Mouse (Mus musculus): Measurements from ENCODE around the gene Dnajc1. TPM values are rescaled to one million over a fixed set of nuclear protein-coding genes. Genes with fewer than 3 reads are reported as not detected.

The Dnajc1 gene
- polyA plus RNA-seq (2014; fragmentation: Nextera tagmentation; extraction: Ambion mirVana) = 31.8 and 35.5 TPM in 2 replicates

DNA sequence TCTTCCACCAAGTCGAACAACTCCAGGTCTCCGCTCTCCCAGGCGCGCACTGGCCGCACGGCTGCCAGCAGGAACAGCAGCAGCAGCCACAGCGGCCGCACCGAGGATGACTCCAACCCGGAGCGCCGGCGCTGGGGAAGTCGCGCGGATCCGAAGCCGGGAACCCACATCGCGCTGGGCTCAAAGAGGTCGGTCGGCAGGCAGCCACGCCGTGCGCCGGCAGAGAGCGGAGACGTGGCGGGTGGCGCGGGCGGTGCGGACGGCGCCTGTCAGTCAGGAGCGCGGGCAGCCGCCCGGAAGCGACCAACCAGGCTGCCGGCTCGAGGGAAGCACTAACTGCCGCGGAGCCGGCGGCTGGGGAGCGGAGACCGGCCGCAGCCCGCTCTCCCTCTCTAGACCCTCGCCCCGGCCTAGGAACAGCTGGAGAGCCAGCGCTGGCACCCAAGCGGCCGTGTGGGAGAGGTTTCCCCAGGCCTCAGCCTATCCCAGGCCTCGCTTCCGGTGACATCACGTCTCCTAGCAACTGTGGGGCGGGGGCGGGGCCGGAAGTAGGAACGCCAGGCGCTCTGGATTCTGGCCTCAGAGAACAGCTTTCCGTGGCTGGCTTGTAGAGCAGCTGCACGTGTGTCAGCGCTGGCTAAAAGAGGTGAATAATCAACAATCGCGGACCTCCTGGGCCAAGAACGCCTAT, at the start of gene Dnajc1:
Dnajc1 (minus strand) TSS at position 500 of the 691 bp plus-strand sequence.
- DNase-seq (ENCODE audit: low spot score) (peak; percentile 95), ATAC-seq (ENCODE audit: low FRiP score) (peak; percentile 100)
- Histone ChIP-seq H3K4me1 (replicated peaks; ENCODE audit: control insufficient read depth, insufficient read depth, low read length) (0 out of 2 replicates have a peak, but pooled peaks cover 2% of the 10 kb centered on the region), H3K36me3 (ENCODE audit: control insufficient read depth, insufficient read depth, low read length) (no peaks in the 10 kb centered on the region), H3K27me3 (ENCODE audit: control insufficient read depth, insufficient read depth, low read length) (no peaks in the 10 kb centered on the region), H3K4me2 (replicated peaks; ENCODE audit: low read depth, low read length) (peak within 1 kb of the TSS; percentile 71), H3K27ac (ENCODE audit: low read depth, low read length) (peak within 1 kb of the TSS; percentile 97), H3K4me3 (ENCODE audit: low read depth, low read length) (peak within 1 kb of the TSS; percentile 82), H3K9me3 (ENCODE audit: control insufficient read depth, low read length) (no peaks in the 10 kb centered on the region), H3K9ac (ENCODE audit: low read depth, low read length) (peak within 1 kb of the TSS; percentile 88)
- WGBS = under 1% methylated on average over 61 of the region's 69 CpGs

GRCm38 (mm10) chr2:18441871-18442270, 49.2 kb upstream of the Dnajc1 start:
- Histone ChIP-seq H3K27me3 (ENCODE audit: control insufficient read depth, insufficient read depth, low read length) (no peaks in the 10 kb centered on the region), H3K36me3 (ENCODE audit: control insufficient read depth, insufficient read depth, low read length) (no peaks in the 10 kb centered on the region), H3K27ac (ENCODE audit: low read depth, low read length) (no peak overlapping the region), H3K4me3 (ENCODE audit: low read depth, low read length) (no peak overlapping the region), H3K4me1 (replicated peaks; ENCODE audit: control insufficient read depth, insufficient read depth, low read length) (no peaks in the 10 kb centered on the region), H3K9ac (ENCODE audit: low read depth, low read length) (no peak overlapping the region), H3K4me2 (replicated peaks; ENCODE audit: low read depth, low read length) (no peak overlapping the region), H3K9me3 (ENCODE audit: control insufficient read depth, low read length) (no peaks in the 10 kb centered on the region)
- DNase-seq (ENCODE audit: low spot score) (peak; percentile 27), ATAC-seq (ENCODE audit: low FRiP score) (no peak)
- 42% methylated on average over 6 of the region's 6 CpGs for WGBS

GRCm38 (mm10) chr2:18415242-18415641, 22.6 kb upstream of the Dnajc1 start:
- Histone ChIP-seq H3K27ac (ENCODE audit: low read depth, low read length) (no peak overlapping the region), H3K27me3 (ENCODE audit: control insufficient read depth, insufficient read depth, low read length) (no peaks in the 10 kb centered on the region), H3K9ac (ENCODE audit: low read depth, low read length) (no peak overlapping the region), H3K36me3 (ENCODE audit: control insufficient read depth, insufficient read depth, low read length) (no peaks in the 10 kb centered on the region), H3K4me1 (replicated peaks; ENCODE audit: control insufficient read depth, insufficient read depth, low read length) (no peaks in the 10 kb centered on the region), H3K9me3 (ENCODE audit: control insufficient read depth, low read length) (no peaks in the 10 kb centered on the region), H3K4me3 (ENCODE audit: low read depth, low read length) (no peak overlapping the region), H3K4me2 (replicated peaks; ENCODE audit: low read depth, low read length) (no peak overlapping the region)
- WGBS = 95% methylated on average over 3 of the region's 3 CpGs
- DNase-seq (ENCODE audit: low spot score) = no peak
- no peak for ATAC-seq (ENCODE audit: low FRiP score)

DNA sequence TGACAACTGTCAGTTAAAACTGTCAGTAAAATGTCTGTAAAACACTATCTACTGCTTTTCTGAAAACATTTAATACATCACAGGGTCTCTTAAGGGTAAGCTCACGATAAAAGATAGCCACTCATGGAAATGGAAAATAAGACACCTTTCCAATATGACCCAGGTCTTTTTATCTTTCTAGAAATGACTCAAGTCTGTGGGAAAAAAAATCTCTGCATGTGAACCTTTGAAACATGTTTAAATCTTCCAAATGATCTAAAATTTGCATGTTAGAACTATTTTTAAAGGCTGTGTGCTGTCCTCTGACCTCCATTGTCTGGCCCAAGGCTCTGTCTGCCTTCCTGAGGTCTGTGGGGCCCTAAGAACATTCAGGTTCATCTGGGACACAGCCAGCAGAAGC, 11.0 kb upstream of the Dnajc1 start:
- Histone ChIP-seq H3K4me3 (ENCODE audit: low read depth, low read length) (no peak overlapping the region), H3K9ac (ENCODE audit: low read depth, low read length) (no peak overlapping the region), H3K4me2 (replicated peaks; ENCODE audit: low read depth, low read length) (no peak overlapping the region), H3K4me1 (replicated peaks; ENCODE audit: control insufficient read depth, insufficient read depth, low read length) (no peaks in the 10 kb centered on the region), H3K36me3 (ENCODE audit: control insufficient read depth, insufficient read depth, low read length) (no peaks in the 10 kb centered on the region), H3K27me3 (ENCODE audit: control insufficient read depth, insufficient read depth, low read length) (no peaks in the 10 kb centered on the region), H3K27ac (ENCODE audit: low read depth, low read length) (no peak overlapping the region), H3K9me3 (ENCODE audit: control insufficient read depth, low read length) (no peaks in the 10 kb centered on the region)
- ATAC-seq (ENCODE audit: low FRiP score) (no peak), DNase-seq (ENCODE audit: low spot score) (no peak)
- WGBS = 84% methylated on average over 1 of the region's 1 CpGs

DNA sequence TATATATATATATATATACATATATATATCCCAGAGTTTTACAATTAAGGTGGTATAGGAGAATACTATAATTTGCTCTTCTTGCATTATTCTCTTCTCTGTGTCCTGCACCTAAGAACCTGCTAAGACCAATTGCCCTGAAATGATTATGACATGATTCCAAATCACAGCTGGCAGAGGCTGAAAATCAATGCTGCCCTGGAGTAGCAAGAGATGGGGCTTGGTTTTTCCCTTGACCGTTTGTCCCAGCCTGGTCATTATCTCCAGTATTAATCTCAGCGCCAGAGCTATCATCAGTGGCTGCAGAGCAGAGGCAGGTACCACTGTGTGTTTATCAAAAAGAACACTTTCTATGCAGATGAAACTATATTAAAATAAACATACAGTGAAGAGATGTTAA, 9.1 kb upstream of the Dnajc1 start:
- H3K4me1 ChIP-seq (replicated peaks; ENCODE audit: control insufficient read depth, insufficient read depth, low read length) = no peaks in the 10 kb centered on the region
- H3K27me3 ChIP-seq (ENCODE audit: control insufficient read depth, insufficient read depth, low read length) = no peaks in the 10 kb centered on the region
- no peak overlapping the region for H3K9ac ChIP-seq (ENCODE audit: low read depth, low read length)
- H3K9me3 ChIP-seq (ENCODE audit: control insufficient read depth, low read length) = no peaks in the 10 kb centered on the region
- WGBS = 79% methylated on average over 2 of the region's 2 CpGs
- no peak overlapping the region for H3K27ac ChIP-seq (ENCODE audit: low read depth, low read length)
- ATAC-seq (ENCODE audit: low FRiP score) (no peak), DNase-seq (ENCODE audit: low spot score) (no peak)
- H3K4me2 ChIP-seq (replicated peaks; ENCODE audit: low read depth, low read length) = no peak overlapping the region
- no peak overlapping the region for H3K4me3 ChIP-seq (ENCODE audit: low read depth, low read length)
- H3K36me3 ChIP-seq (ENCODE audit: control insufficient read depth, insufficient read depth, low read length) = no peaks in the 10 kb centered on the region

- Histone ChIP-seq H3K27me3 (ENCODE audit: control insufficient read depth, insufficient read depth, low read length) (no peaks in the 10 kb centered on the region), H3K4me2 (replicated peaks; ENCODE audit: low read depth, low read length) (peak overlapping the region; percentile 71; the same call in 1 of the 2 replicates), H3K4me1 (replicated peaks; ENCODE audit: control insufficient read depth, insufficient read depth, low read length) (0 out of 2 replicates have a peak, but pooled peaks cover 2% of the 10 kb centered on the region), H3K9me3 (ENCODE audit: control insufficient read depth, low read length) (no peaks in the 10 kb centered on the region), H3K36me3 (ENCODE audit: control insufficient read depth, insufficient read depth, low read length) (no peaks in the 10 kb centered on the region), H3K4me3 (ENCODE audit: low read depth, low read length) (peak overlapping the region; percentile 82), H3K9ac (ENCODE audit: low read depth, low read length) (peak overlapping the region; percentile 88), H3K27ac (ENCODE audit: low read depth, low read length) (peak overlapping the region; percentile 97)
- DNase-seq (ENCODE audit: low spot score) (no peak), ATAC-seq (ENCODE audit: low FRiP score) (peak; percentile 33)
- WGBS = 66% methylated on average over 2 of the region's 2 CpGs
These were observed 441 bp upstream of the Dnajc1 start for GRCm38 (mm10) chr2:18393022-18393519.

DNA sequence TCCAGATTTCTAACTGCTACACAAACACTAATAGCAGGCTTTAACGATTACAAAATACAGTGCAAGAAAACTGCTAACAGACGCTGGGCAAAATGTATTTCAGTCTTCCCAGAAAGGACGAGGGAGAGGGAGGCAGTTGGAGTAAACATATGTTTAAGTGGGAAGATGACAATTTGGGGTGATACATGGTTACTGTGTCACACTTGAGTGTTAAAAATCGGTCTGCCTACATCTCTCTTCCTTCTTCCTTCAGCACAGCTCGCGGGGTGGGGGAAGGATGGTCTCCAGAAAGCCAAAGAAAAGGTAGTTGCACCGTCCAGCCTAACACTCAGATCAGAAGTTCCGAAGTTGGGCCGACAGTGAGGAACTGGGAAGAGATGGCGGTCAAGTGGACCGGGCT, 769 bp downstream of the Dnajc1 start:
- ATAC-seq (ENCODE audit: low FRiP score) (no peak), DNase-seq (ENCODE audit: low spot score) (no peak)
- under 1% methylated on average over 11 of the region's 11 CpGs for WGBS
- no peaks in the 10 kb centered on the region for H3K9me3 ChIP-seq (ENCODE audit: control insufficient read depth, low read length)
- H3K27me3 ChIP-seq (ENCODE audit: control insufficient read depth, insufficient read depth, low read length) = no peaks in the 10 kb centered on the region
- H3K9ac ChIP-seq (ENCODE audit: low read depth, low read length) = peak overlapping the region; percentile 88
- H3K4me2 ChIP-seq (replicated peaks; ENCODE audit: low read depth, low read length) = peak overlapping the region; percentile 71
- 0 out of 2 replicates have a peak, but pooled peaks cover 2% of the 10 kb centered on the region for H3K4me1 ChIP-seq (replicated peaks; ENCODE audit: control insufficient read depth, insufficient read depth, low read length)
- peak overlapping the region; percentile 97 for H3K27ac ChIP-seq (ENCODE audit: low read depth, low read length)
- H3K36me3 ChIP-seq (ENCODE audit: control insufficient read depth, insufficient read depth, low read length) = no peaks in the 10 kb centered on the region
- H3K4me3 ChIP-seq (ENCODE audit: low read depth, low read length) = peak overlapping the region; percentile 82

DNA sequence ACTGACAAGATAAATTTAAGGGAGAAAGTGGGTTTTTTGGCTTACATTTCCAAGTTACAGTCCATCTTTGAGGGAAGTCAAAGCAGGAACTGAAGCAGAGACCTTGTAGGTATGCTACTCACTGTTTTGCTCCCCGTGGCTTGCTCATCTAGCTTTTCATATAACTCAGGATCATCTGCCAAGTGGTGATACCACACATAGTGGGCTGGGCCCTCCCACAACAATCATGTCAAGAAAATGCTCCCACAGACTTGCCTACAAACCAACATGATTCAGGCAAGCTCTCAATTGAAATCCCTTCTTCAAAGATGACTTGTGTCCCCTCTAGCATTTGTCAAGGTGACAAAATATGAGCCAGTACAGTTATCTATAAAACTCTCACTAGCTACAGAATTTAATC, 3.0 kb downstream of the Dnajc1 start:
- no peaks in the 10 kb centered on the region for H3K9me3 ChIP-seq (ENCODE audit: control insufficient read depth, low read length)
- DNase-seq (ENCODE audit: low spot score) (no peak), ATAC-seq (ENCODE audit: low FRiP score) (no peak)
- no peak overlapping the region for H3K9ac ChIP-seq (ENCODE audit: low read depth, low read length)
- 84% methylated on average over 1 of the region's 1 CpGs for WGBS
- no peak overlapping the region for H3K4me3 ChIP-seq (ENCODE audit: low read depth, low read length)
- H3K27ac ChIP-seq (ENCODE audit: low read depth, low read length) = no peak overlapping the region
- no peak overlapping the region for H3K4me2 ChIP-seq (replicated peaks; ENCODE audit: low read depth, low read length)
- H3K27me3 ChIP-seq (ENCODE audit: control insufficient read depth, insufficient read depth, low read length) = no peaks in the 10 kb centered on the region
- H3K4me1 ChIP-seq (replicated peaks; ENCODE audit: control insufficient read depth, insufficient read depth, low read length) = 0 out of 2 replicates have a peak, but pooled peaks cover 2% of the 10 kb centered on the region
- no peaks in the 10 kb centered on the region for H3K36me3 ChIP-seq (ENCODE audit: control insufficient read depth, insufficient read depth, low read length)

DNA sequence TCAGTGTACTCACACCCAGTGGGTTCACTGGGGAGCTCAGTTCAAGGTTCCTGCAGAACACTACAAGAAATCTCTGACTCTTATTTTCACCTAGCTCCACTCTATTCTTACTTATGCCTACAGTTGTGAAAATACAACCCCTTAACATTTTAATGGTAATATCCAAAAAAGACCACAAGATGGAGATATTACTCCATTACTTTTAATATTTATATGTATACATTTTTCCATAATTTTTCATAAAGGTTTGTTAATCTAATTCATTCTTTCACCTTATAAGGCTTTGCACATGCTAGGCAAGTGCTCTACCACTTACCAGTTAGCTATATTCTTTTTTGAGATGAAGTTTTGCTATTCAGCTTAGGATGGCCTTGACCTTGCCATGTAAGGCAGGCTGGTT, 11.0 kb downstream of the Dnajc1 start:
- Histone ChIP-seq H3K36me3 (ENCODE audit: control insufficient read depth, insufficient read depth, low read length) (no peaks in the 10 kb centered on the region), H3K4me1 (replicated peaks; ENCODE audit: control insufficient read depth, insufficient read depth, low read length) (no peaks in the 10 kb centered on the region), H3K4me2 (replicated peaks; ENCODE audit: low read depth, low read length) (no peak overlapping the region), H3K27ac (ENCODE audit: low read depth, low read length) (no peak overlapping the region), H3K9ac (ENCODE audit: low read depth, low read length) (no peak overlapping the region), H3K27me3 (ENCODE audit: control insufficient read depth, insufficient read depth, low read length) (no peaks in the 10 kb centered on the region), H3K4me3 (ENCODE audit: low read depth, low read length) (no peak overlapping the region), H3K9me3 (ENCODE audit: control insufficient read depth, low read length) (no peaks in the 10 kb centered on the region)
- DNase-seq (ENCODE audit: low spot score) (no peak), ATAC-seq (ENCODE audit: low FRiP score) (no peak)
